Mouse (Mus musculus): ENCODE results near the gene Spp1. TPM values are rescaled to one million over a fixed set of nuclear protein-coding genes. Genes with fewer than 3 reads are reported as not detected.

Spp1 gene
- polyA plus RNA-seq, 1 experiment: 5.1 TPM

DNA sequence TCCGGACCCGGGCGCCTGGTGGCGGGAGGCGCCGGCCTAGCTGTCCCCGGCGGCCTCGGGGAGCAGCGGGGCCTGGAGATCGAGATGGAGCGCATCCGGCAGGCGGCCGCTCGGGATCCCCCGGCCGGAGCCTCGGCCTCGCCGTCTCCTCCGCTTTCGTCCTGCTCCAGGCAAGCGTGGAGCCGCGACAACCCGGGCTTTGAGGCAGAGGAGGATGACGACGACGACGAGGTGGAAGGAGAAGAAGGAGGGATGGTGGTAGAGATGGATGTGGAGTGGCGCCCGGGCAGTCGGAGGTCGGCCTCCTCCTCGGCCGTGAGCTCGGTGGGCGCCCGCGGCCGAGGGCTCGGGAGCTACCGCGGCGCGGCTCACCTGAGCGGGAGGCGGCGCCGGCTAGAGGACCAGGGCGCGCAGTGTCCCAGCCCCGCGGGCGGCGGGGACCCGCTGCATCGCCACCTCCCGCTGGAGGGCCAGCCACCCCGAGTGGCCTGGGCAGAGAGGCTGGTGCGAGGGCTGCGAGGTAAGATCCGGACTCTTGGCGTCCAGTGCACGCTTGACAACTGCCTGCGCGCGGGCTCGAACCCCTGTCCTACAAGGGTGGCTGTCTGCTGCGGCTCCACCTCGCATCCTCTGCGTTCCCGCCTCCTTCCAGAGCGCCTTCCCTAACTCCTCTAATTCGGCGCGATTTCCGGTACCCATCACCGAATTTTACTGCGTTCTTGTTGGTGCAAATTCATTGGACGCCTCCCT, 25.0 kb downstream of the Spp1 start:
- Histone ChIP-seq H3K36me3 (ENCODE audit: control insufficient read depth, insufficient read depth, low read length) (no peaks in the 10 kb centered on the region), H3K4me1 (replicated peaks; ENCODE audit: control insufficient read depth, insufficient read depth, low read length) (no peaks in the 10 kb centered on the region), H3K4me3 (ENCODE audit: control insufficient read depth, insufficient read depth, low read length) (peak overlapping the region; percentile 30), H3K27me3 (ENCODE audit: control insufficient read depth, insufficient read depth, low read length) (peaks cover 11% of the 10 kb centered on the region; the same call in 1 of the 2 replicates), H3K27ac (ENCODE audit: control insufficient read depth, insufficient read depth, low read length) (no peak overlapping the region)
- WGBS: 3% methylated on average over 82 of the region's 82 CpGs
- TF ChIP-seq POLR2A (IDR thresholded peaks at IDR 0.05; ENCODE audit: control insufficient read depth, extremely low read depth, insufficient read depth, low read length, poor library complexity) (no peak), CTCF (IDR thresholded peaks at IDR 0.05; ENCODE audit: borderline replicate concordance, control insufficient read depth, extremely low read depth, insufficient read depth, low read length, poor library complexity) (no peak)
- DNase-seq: no peak

DNA sequence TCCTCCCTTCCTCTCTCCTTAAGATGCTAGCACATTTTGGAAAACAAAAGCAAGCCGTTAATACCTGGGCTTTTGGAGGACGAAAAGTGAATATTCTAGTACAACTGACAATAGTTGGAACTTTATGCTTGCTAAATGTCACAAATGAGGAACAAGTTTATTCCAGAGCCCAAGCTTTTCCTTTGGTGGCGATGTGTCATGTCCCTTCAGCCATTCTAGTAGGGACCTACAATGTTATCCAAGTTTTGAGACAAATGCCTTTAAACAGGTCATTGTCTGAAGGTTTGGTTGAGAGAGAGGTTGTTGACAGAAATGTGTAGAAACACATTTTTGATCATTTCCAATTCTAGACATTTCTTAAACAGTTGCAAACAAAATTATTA, 25.5 kb downstream of the Spp1 start:
- 45% methylated on average over 3 of the region's 3 CpGs for WGBS
- Histone ChIP-seq H3K4me1 (replicated peaks; ENCODE audit: control insufficient read depth, insufficient read depth, low read length) (no peaks in the 10 kb centered on the region), H3K36me3 (ENCODE audit: control insufficient read depth, insufficient read depth, low read length) (no peaks in the 10 kb centered on the region), H3K4me3 (ENCODE audit: control insufficient read depth, insufficient read depth, low read length) (no peak overlapping the region), H3K27me3 (ENCODE audit: control insufficient read depth, insufficient read depth, low read length) (peaks cover 11% of the 10 kb centered on the region; the same call in 1 of the 2 replicates), H3K27ac (ENCODE audit: control insufficient read depth, insufficient read depth, low read length) (no peak overlapping the region)
- TF ChIP-seq POLR2A (IDR thresholded peaks at IDR 0.05; ENCODE audit: control insufficient read depth, extremely low read depth, insufficient read depth, low read length, poor library complexity): no peak
- TF ChIP-seq CTCF (IDR thresholded peaks at IDR 0.05; ENCODE audit: borderline replicate concordance, control insufficient read depth, extremely low read depth, insufficient read depth, low read length, poor library complexity): no peak
- no peak for DNase-seq

DNA sequence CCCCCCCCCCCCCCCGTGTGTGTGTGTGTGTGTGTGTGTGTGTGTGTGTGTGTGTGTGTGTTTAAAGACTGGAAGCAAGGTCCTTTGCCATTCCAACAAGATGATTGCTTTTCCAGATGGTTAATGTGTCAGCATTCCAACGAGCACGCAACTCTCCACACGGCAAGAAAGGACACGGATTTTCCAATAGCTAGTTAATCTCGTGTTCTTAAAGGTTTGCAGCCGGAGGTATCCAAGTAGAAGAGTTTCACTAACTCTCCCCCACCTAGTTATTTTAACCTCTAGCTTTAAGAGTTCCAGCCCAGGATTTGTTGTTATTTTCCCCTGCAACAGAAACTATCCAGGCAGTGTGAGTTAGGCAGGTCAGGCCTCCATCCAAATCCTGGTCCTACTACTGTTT, 25.9 kb downstream of the Spp1 start:
- no peak overlapping the region for H3K27ac ChIP-seq (ENCODE audit: control insufficient read depth, insufficient read depth, low read length)
- H3K36me3 ChIP-seq (ENCODE audit: control insufficient read depth, insufficient read depth, low read length): no peaks in the 10 kb centered on the region
- no peak for DNase-seq
- no peaks in the 10 kb centered on the region for H3K4me1 ChIP-seq (replicated peaks; ENCODE audit: control insufficient read depth, insufficient read depth, low read length)
- no peak for TF ChIP-seq POLR2A (IDR thresholded peaks at IDR 0.05; ENCODE audit: control insufficient read depth, extremely low read depth, insufficient read depth, low read length, poor library complexity)
- no peak for TF ChIP-seq CTCF (IDR thresholded peaks at IDR 0.05; ENCODE audit: borderline replicate concordance, control insufficient read depth, extremely low read depth, insufficient read depth, low read length, poor library complexity)
- peaks cover 11% of the 10 kb centered on the region; the same call in 1 of the 2 replicates for H3K27me3 ChIP-seq (ENCODE audit: control insufficient read depth, insufficient read depth, low read length)
- WGBS: 82% methylated on average over 7 of the region's 7 CpGs
- H3K4me3 ChIP-seq (ENCODE audit: control insufficient read depth, insufficient read depth, low read length): no peak overlapping the region

DNA sequence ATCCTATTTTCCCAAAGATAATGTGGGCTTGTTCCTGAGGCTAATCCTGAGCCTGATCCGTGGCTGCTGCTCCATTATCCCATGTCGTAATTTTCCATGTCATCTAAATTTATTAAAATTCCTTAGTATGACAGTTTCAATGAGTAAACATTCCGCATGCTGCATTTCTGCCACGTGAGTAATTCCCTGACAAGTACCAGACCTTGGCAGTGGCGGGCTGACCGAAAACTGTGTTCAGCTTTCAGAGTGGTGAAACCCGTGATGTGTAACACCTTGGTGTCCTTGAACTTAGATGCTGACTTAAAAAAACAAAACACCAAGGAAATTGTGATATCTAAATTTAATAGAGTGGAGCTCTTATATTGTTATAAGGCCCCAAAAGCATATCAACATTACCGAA, 30.4 kb downstream of the Spp1 start:
- H3K4me1 ChIP-seq (replicated peaks; ENCODE audit: control insufficient read depth, insufficient read depth, low read length): no peaks in the 10 kb centered on the region
- WGBS: 94% methylated on average over 8 of the region's 8 CpGs
- H3K27ac ChIP-seq (ENCODE audit: control insufficient read depth, insufficient read depth, low read length): no peak overlapping the region
- TF ChIP-seq POLR2A (IDR thresholded peaks at IDR 0.05; ENCODE audit: control insufficient read depth, extremely low read depth, insufficient read depth, low read length, poor library complexity): no peak
- TF ChIP-seq CTCF (IDR thresholded peaks at IDR 0.05; ENCODE audit: borderline replicate concordance, control insufficient read depth, extremely low read depth, insufficient read depth, low read length, poor library complexity): no peak
- no peak overlapping the region for H3K4me3 ChIP-seq (ENCODE audit: control insufficient read depth, insufficient read depth, low read length)
- no peaks in the 10 kb centered on the region for H3K36me3 ChIP-seq (ENCODE audit: control insufficient read depth, insufficient read depth, low read length)
- no peak for DNase-seq
- H3K27me3 ChIP-seq (ENCODE audit: control insufficient read depth, insufficient read depth, low read length): no peaks in the 10 kb centered on the region

DNA sequence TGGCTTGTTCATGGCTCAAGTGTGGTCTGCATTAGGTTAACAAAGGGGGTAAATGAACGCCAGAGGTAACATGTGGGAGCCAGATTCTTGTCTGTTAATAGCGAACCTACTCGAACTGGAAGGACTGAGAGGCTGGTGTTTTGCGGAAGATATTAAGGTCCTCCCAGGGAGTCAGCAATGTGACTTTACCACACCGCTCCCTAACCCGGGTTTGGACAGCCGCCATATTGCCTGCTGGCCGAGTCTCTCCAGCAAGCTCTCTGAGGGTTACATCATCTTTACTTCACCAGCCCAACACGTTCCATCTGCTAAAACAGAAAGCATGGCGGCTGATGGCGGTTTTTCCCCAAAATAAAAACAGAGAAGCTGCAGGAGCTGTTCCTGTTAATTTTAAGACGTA, 30.8 kb downstream of the Spp1 start:
- Histone ChIP-seq H3K36me3 (ENCODE audit: control insufficient read depth, insufficient read depth, low read length) (no peaks in the 10 kb centered on the region), H3K27me3 (ENCODE audit: control insufficient read depth, insufficient read depth, low read length) (no peaks in the 10 kb centered on the region), H3K4me3 (ENCODE audit: control insufficient read depth, insufficient read depth, low read length) (no peak overlapping the region), H3K27ac (ENCODE audit: control insufficient read depth, insufficient read depth, low read length) (no peak overlapping the region), H3K4me1 (replicated peaks; ENCODE audit: control insufficient read depth, insufficient read depth, low read length) (no peaks in the 10 kb centered on the region)
- WGBS: 97% methylated on average over 12 of the region's 12 CpGs
- DNase-seq: no peak
- no peak for TF ChIP-seq POLR2A (IDR thresholded peaks at IDR 0.05; ENCODE audit: control insufficient read depth, extremely low read depth, insufficient read depth, low read length, poor library complexity)
- no peak for TF ChIP-seq CTCF (IDR thresholded peaks at IDR 0.05; ENCODE audit: borderline replicate concordance, control insufficient read depth, extremely low read depth, insufficient read depth, low read length, poor library complexity)

DNA sequence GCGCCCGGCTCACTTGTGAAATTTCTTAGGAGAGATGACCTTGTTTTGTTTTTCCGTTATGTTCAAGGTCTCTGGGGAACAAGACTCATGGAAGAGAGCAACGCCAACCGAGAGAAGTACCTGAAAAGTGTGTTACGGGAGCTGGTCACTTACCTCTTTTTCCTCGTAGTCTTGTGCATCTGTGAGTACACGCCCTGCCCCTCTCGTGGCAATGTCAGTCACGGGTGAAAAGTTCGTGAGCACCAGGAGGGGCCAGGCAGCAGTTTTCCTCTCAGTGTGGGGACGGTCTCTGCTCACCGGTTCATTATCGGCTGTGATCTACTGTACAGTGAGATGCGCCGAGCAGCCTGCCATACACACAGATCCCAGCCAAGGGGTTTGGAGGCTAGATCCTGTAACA, 31.9 kb downstream of the Spp1 start:
- Histone ChIP-seq H3K27me3 (ENCODE audit: control insufficient read depth, insufficient read depth, low read length) (no peaks in the 10 kb centered on the region), H3K4me1 (replicated peaks; ENCODE audit: control insufficient read depth, insufficient read depth, low read length) (no peaks in the 10 kb centered on the region), H3K27ac (ENCODE audit: control insufficient read depth, insufficient read depth, low read length) (no peak overlapping the region), H3K4me3 (ENCODE audit: control insufficient read depth, insufficient read depth, low read length) (no peak overlapping the region), H3K36me3 (ENCODE audit: control insufficient read depth, insufficient read depth, low read length) (no peaks in the 10 kb centered on the region)
- 98% methylated on average over 16 of the region's 16 CpGs for WGBS
- TF ChIP-seq POLR2A (IDR thresholded peaks at IDR 0.05; ENCODE audit: control insufficient read depth, extremely low read depth, insufficient read depth, low read length, poor library complexity) (no peak), CTCF (IDR thresholded peaks at IDR 0.05; ENCODE audit: borderline replicate concordance, control insufficient read depth, extremely low read depth, insufficient read depth, low read length, poor library complexity) (no peak)
- no peak for DNase-seq

All from thymus, adult 2 months (tissue).